Mouse (Mus musculus): Measurements from ENCODE around the gene Atg10.
A peak's percentile ranks its signal among the peaks of the same experiment; 100 is the strongest.
"Not testable (repeated sequence)": the region's sequence is repeated elsewhere in the genome, so short reads cannot be mapped to it uniquely, and the experiment has no call there.

The Atg10 gene

GRCm38 (mm10) chr13:91223587-91224437, at the start of gene Atg10:
Atg10 (minus strand) TSS chr13:91223968.
- peak; percentile 85 for DNase-seq (ENCODE audit: low spot score)

GRCm38 (mm10) chr13:91252406-91252805, 28.6 kb upstream of the Atg10 start:
- no peak for DNase-seq (ENCODE audit: low spot score)

GRCm38 (mm10) chr13:91251636-91252035, 27.9 kb upstream of the Atg10 start:
- no peak for DNase-seq (ENCODE audit: low spot score)

- not testable (repeated sequence) for DNase-seq (ENCODE audit: low spot score)
Observed at GRCm38 (mm10) chr13:91250050-91250449, 26.3 kb upstream of the Atg10 start.

- no peak for DNase-seq (ENCODE audit: low spot score)
Observed at GRCm38 (mm10) chr13:91246472-91246871, 22.7 kb upstream of the Atg10 start.

- DNase-seq (ENCODE audit: low spot score): no peak
Observed at GRCm38 (mm10) chr13:91237976-91238375, 14.2 kb upstream of the Atg10 start.

GRCm38 (mm10) chr13:91236884-91237283, 13.1 kb upstream of the Atg10 start:
- DNase-seq (ENCODE audit: low spot score): no peak

GRCm38 (mm10) chr13:91224438-91224814, 658 bp upstream of the Atg10 start:
- no peak for DNase-seq (ENCODE audit: low spot score)

- no peak for DNase-seq (ENCODE audit: low spot score)
Observed at GRCm38 (mm10) chr13:91223063-91223462, 705 bp downstream of the Atg10 start.

- DNase-seq (ENCODE audit: low spot score): no peak
Observed at GRCm38 (mm10) chr13:91221696-91222095, 2.1 kb downstream of the Atg10 start.

- no peak for DNase-seq (ENCODE audit: low spot score)
Observed at GRCm38 (mm10) chr13:91217691-91218090, 6.1 kb downstream of the Atg10 start.

GRCm38 (mm10) chr13:91216656-91217205, 7.0 kb downstream of the Atg10 start:
- DNase-seq (ENCODE audit: low spot score): peak; percentile 30

- DNase-seq (ENCODE audit: low spot score): no peak
Observed at GRCm38 (mm10) chr13:91212958-91213357, 10.8 kb downstream of the Atg10 start.

- DNase-seq (ENCODE audit: low spot score): peak; percentile 30
Observed at GRCm38 (mm10) chr13:91206237-91206636, 17.5 kb downstream of the Atg10 start.

- DNase-seq (ENCODE audit: low spot score): no peak
Observed at GRCm38 (mm10) chr13:91202564-91202963, 21.2 kb downstream of the Atg10 start.

- DNase-seq (ENCODE audit: low spot score): no peak
Observed at GRCm38 (mm10) chr13:91187378-91188234, 36.2 kb downstream of the Atg10 start.

- no peak for DNase-seq (ENCODE audit: low spot score)
Observed at GRCm38 (mm10) chr13:91185248-91185867, 38.4 kb downstream of the Atg10 start.

- no peak for DNase-seq (ENCODE audit: low spot score)
Observed at GRCm38 (mm10) chr13:91184226-91184625, 39.5 kb downstream of the Atg10 start.

- no peak for DNase-seq (ENCODE audit: low spot score)
Observed at GRCm38 (mm10) chr13:91180364-91180763, 43.4 kb downstream of the Atg10 start.

GRCm38 (mm10) chr13:91179174-91179899, 44.4 kb downstream of the Atg10 start:
- DNase-seq (ENCODE audit: low spot score): no peak

GRCm38 (mm10) chr13:91178428-91179160, 45.2 kb downstream of the Atg10 start:
- no peak for DNase-seq (ENCODE audit: low spot score)

Data from urinary bladder, postnatal 25 days (tissue).